Mouse (Mus musculus) heart, embryonic 16.5 days (tissue): Measurements from ENCODE around the gene Irf8. TPM values are rescaled to one million over a fixed set of nuclear protein-coding genes. Genes with fewer than 3 reads are reported as not detected.
"Not testable (repeated sequence)": the region's sequence is repeated elsewhere in the genome, so short reads cannot be mapped to it uniquely, and the experiment has no call there.

ENCODE experiments used
- ATAC-seq: fragments of 200-750 bp; cut with Nextera tagmentation; replicated peaks from 2 replicates; pipeline ENCODE4 v1.8.0; 2017; ENCODE audit warnings: moderate number of reproducible peaks; ENCODE audit not compliant: insufficient read depth, low FRiP score; ENCODE audit errors: extremely low read depth
- H3K27ac ChIP-seq: fragments of 300-500 bp; sonication (generic); 2 replicates; pipeline ENCODE4 v1.5.1; 2014; ENCODE audit warnings: mild to moderate bottlenecking, low read length, control low read depth, moderate library complexity
- H3K27me3 ChIP-seq: fragments of 300-500 bp; sonication (generic); 2 replicates; pipeline ENCODE4 v1.6.1; 2014; ENCODE audit warnings: low read length, mixed read lengths; ENCODE audit not compliant: control insufficient read depth, insufficient read depth
- H3K36me3 ChIP-seq: fragments of 300-500 bp; sonication (generic); 2 replicates; pipeline ENCODE4 v1.6.1; 2014; ENCODE audit not compliant: control insufficient read depth, insufficient read depth
- H3K4me1 ChIP-seq: fragments of 300-500 bp; sonication (generic); 2 replicates; pipeline ENCODE4 v1.6.1; 2014; ENCODE audit warnings: low read length, mixed read lengths; ENCODE audit not compliant: control insufficient read depth, insufficient read depth
- H3K4me2 ChIP-seq: fragments of 300-500 bp; sonication (generic); 2 replicates; pipeline ENCODE4 v1.6.1; 2014; ENCODE audit warnings: low read depth, mild to moderate bottlenecking, control low read depth, low read length
- H3K4me3 ChIP-seq: fragments of 300-500 bp; sonication (generic); 2 replicates; pipeline ENCODE4 v1.5.1; 2014; ENCODE audit warnings: mild to moderate bottlenecking, control low read depth, low read length
- H3K9ac ChIP-seq: fragments of 300-500 bp; sonication (generic); 2 replicates; pipeline ENCODE4 v1.6.1; 2014; ENCODE audit warnings: low read length, control low read depth
- H3K9me3 ChIP-seq: fragments of 300-500 bp; sonication (generic); replicated peaks from 2 replicates; pipeline ENCODE4 v1.6.1; 2016; ENCODE audit warnings: low read length; ENCODE audit not compliant: control insufficient read depth
- WGBS: fragments of 180-500 bp; shearing (Covaris S2); extraction: QIAGEN DNeasy Blood & Tissue Kit; methylation state at CpG from one replicate; pipeline ENCODE4 v1.1.7; 2014; 5-methylcytosine and 5-hydroxymethylcytosine counted together
- polyA plus RNA-seq: library from polyadenylated mRNA; unstranded; fragments of >200 nt; fragmentation: Nextera tagmentation; extraction: Ambion mirVana; gene quantifications from 2 replicates; pipeline ENCODE4 v1.2.1, GENCODE M21; 2015

Gene Irf8
- polyA plus RNA-seq, 1 experiment from 2014 or later = 22.5 TPM

DNA sequence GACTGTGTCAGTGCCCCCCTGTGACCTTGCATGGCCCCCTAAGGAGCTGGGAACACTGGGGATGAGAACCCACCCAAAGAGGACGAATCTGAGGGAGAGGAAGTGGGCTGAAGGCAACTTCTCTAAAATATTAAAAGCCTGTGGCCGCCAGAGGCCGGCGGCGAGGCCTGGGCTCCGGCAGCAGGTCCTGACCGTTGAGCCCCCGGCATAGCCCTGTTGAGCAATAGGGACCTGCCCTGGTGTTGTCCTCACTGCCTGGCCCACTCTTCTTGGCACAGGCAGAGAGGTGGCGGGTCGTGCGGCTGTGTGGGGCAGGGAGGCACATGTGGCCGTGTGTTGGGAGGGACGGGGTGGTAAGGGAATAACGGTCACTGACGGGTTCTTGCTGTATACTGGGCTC is 56.6 kb downstream of the Irf8 start:
- H3K27me3 ChIP-seq = no peaks in the 10 kb centered on the region
- H3K4me3 ChIP-seq = no peak overlapping the region
- H3K9ac ChIP-seq = no peak overlapping the region
- H3K27ac ChIP-seq = no peak overlapping the region
- no peaks in the 10 kb centered on the region for H3K36me3 ChIP-seq
- whole genome bisulfite sequencing = 75% methylated on average over 15 of the region's 15 CpGs
- H3K4me1 ChIP-seq = peaks cover 3% of the 10 kb centered on the region; the same call in 1 of the 2 replicates
- no peaks in the 10 kb centered on the region for H3K9me3 ChIP-seq
- no peak overlapping the region for H3K4me2 ChIP-seq
- ATAC-seq = no peak

DNA sequence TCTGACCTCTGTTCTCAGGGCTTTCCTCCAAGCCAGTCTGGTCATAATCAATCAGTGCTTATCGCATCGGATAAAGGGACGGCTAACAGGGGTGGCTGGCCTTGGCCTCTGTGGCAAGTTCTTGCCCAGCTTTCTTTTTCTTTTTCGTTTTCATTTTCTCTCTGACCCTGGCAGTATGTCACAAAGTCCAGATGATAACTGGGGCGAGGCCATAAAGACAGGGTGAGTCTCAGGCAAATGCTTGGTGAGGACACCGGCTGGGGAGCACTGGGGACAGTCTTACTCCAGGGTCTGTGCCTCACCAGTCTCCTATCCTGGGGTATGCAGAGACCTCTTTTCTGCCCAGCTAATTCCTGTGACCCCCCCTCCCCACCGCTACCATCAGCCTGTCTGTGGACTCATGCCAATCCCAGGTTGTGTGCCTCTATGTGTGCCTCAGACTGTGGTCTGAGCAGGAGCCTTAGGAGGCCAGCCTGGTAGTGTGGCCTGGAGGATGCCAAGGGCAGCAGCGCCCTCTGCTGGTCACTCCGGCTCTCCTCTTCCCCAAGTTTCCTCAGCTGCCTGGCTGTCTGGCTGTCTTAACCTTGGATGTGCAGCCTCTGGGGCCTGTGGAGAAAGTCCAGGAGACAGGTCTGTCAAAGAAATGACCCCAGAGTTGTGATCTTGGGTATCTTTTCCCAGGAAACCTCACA is 59.9 kb downstream of the Irf8 start:
- Histone ChIP-seq H3K36me3 (no peaks in the 10 kb centered on the region), H3K9me3 (no peaks in the 10 kb centered on the region), H3K9ac (no peak overlapping the region), H3K4me2 (no peak overlapping the region), H3K27me3 (peaks cover 4% of the 10 kb centered on the region), H3K4me1 (no peaks in the 10 kb centered on the region), H3K4me3 (no peak overlapping the region), H3K27ac (no peak overlapping the region)
- ATAC-seq = peak; percentile 67
- WGBS = 52% methylated on average over 9 of the region's 9 CpGs

DNA sequence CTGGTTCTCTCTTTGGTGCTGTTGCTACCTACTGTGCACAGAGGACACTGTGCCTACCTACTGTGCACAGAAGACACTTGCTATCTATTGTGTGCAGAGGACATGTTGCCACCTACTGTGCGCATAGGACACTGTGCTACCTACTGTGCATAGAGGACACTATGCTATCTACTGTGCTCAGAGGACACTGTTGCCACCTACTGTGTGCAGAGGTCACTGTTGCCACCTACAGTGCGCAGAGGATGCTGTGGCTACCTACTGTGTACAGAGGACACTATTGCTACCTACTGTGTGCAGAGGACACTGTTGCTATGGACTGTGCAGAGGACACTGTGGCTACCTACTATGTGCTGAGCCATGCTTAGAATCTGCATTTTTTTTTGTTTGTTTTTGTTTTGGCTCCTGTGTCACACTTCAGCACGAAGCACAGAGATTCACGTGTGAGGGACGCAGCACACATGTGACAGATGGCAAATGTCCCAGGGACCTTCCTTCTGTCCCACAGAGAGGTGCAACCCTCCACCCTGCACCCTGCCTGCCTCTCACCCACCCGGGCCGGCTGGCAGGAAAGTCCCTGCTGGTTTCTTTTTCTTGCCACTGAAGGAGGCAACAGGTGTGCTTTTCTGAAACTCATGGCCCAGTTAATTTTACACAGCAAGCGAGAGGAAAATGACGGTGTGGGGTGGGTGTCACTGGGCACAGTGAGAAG is 61.0 kb downstream of the Irf8 start:
- Histone ChIP-seq H3K27me3 (peaks cover 15% of the 10 kb centered on the region), H3K27ac (no peak overlapping the region), H3K36me3 (no peaks in the 10 kb centered on the region), H3K9ac (no peak overlapping the region), H3K9me3 (no peaks in the 10 kb centered on the region), H3K4me1 (no peaks in the 10 kb centered on the region), H3K4me2 (no peak overlapping the region), H3K4me3 (no peak overlapping the region)
- no peak for ATAC-seq
- 80% methylated on average over 9 of the region's 9 CpGs for WGBS

DNA sequence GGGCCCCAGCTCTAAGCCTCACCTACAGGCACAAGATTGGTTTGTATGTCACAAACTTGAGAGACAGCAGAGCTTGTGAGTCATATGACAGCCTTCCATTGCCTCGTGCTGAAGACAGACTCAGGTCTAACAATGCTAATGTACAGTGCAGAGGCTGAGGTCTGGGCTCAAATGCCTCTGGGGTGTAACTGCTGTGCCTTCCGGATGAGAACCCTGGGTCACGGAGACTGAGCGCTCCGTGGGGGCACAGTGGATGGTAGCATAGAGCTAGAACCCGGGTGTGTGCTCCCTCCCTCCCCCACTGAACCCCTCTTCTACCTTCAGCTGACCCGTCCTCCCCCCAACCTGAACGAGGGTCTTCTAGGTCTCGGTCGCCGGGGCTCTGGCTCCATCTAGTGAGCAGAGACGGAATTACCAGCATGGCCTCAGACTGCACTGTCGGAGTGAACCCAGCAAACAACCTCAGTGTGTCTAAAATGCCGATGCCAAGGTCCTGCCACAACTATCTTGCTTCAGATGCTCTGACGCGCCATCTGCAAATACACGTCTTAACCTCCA is 64.2 kb downstream of the Irf8 start:
- no peak overlapping the region; the same call in 1 of the 2 replicates for H3K4me2 ChIP-seq
- H3K4me3 ChIP-seq = no peak overlapping the region
- no peaks in the 10 kb centered on the region for H3K4me1 ChIP-seq
- ATAC-seq = no peak
- H3K27ac ChIP-seq = no peak overlapping the region
- H3K36me3 ChIP-seq = no peaks in the 10 kb centered on the region
- 7% methylated on average over 17 of the region's 17 CpGs for WGBS
- no peak overlapping the region for H3K9ac ChIP-seq
- no peaks in the 10 kb centered on the region for H3K9me3 ChIP-seq
- peaks cover 18% of the 10 kb centered on the region for H3K27me3 ChIP-seq

DNA sequence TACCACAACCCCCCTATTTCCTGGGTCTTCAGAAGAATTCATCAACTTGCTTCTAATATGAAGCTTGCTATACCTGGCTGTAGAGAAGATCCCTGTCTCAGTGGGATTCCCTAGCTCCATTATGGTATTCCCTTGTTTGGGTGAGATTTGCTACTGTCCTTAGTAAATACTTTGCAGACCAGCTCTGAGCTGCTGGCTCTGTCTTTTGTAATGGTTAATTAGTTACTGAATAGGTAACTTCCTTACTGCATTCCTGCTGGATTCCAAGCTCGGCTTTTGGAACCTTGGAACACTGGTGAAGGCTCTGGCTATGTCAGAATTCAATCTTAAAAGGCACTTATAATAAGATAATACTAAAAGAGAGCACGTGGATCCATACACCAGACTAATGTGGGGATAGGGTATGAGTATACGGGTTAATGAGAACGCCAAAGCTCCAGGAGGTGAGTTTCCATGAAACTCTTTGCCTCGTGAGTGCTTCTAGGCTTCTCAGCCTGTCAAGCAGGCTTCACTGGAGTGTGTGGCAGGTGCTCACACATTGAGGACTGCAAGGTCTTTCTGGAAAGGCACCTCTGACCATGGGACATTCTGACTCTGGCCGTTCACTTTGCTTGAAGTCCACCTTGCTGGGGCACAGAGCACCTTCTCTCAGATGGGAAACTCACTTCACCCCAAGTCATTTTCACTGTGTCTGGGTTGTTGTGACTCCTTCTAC is 67.7 kb downstream of the Irf8 start:
- not testable (repeated sequence) for H3K9ac ChIP-seq, H3K4me3 ChIP-seq, ATAC-seq, H3K4me2 ChIP-seq, H3K4me1 ChIP-seq, H3K27ac ChIP-seq, H3K36me3 ChIP-seq, H3K9me3 ChIP-seq
- WGBS = 70% methylated on average over 6 of the region's 6 CpGs
- peaks cover 24% of the 10 kb centered on the region for H3K27me3 ChIP-seq

DNA sequence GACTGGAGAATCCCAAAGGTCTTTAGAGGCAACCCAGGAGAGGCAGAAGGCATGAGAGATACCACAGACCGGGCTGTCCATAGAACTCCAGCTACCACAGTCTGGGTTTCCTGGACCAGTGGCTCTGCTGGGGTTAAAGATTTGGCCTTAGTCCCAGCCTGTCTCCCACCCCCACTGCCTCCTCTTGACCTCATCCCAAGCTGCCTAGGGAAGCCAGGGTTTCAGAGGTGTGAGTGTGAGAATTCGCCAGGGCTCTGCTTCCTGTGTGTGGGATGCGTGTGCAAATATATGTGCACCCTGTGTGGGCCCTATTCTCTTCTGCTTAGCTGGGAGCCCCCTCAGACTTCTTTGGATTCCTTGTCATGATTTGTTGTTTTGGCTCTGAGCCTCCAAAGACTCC is 68.6 kb downstream of the Irf8 start:
- H3K9ac ChIP-seq = no peak overlapping the region
- H3K27ac ChIP-seq = no peak overlapping the region
- ATAC-seq = no peak
- no peaks in the 10 kb centered on the region for H3K4me1 ChIP-seq
- 53% methylated on average over 3 of the region's 3 CpGs for WGBS
- H3K36me3 ChIP-seq = no peaks in the 10 kb centered on the region
- H3K4me2 ChIP-seq = no peak overlapping the region
- H3K9me3 ChIP-seq = no peaks in the 10 kb centered on the region
- H3K27me3 ChIP-seq = peaks cover 24% of the 10 kb centered on the region
- no peak overlapping the region for H3K4me3 ChIP-seq

Other genes starting within 250 kb of the Irf8 start
- gene Gins2, start 147.1 kb upstream of the Irf8 start, polyA plus RNA-seq = 51.0 and 51.1 TPM in 2 replicates
- 4.7 and 5.6 TPM in 2 replicates for gene 1190005I06Rik, start 88.7 kb upstream of the Irf8 start, polyA plus RNA-seq
- 0.55 TPM in 1 of 2 replicates, not detected in the other for gene Gm27021, start 68.3 kb upstream of the Irf8 start, polyA plus RNA-seq
- 2,414 and 2,430 TPM in 2 replicates for gene Cox4i1, start 68.1 kb upstream of the Irf8 start, polyA plus RNA-seq
- 164 and 168 TPM in 2 replicates for gene Emc8, start 67.8 kb upstream of the Irf8 start, polyA plus RNA-seq